Mouse (Mus musculus): ENCODE data around the gene Drc3.

- TF ChIP-seq CTCF (IDR thresholded peaks at IDR 0.05; ENCODE audit: low read depth) (no peak), EP300 (IDR thresholded peaks at IDR 0.05; ENCODE audit: low read depth) (no peak)
Measured at GRCm38 (mm10) chr11:60442896-60443295, 89.8 kb downstream of the Drc3 start.

Measured in liver, embryonic 14.5 days (tissue).